Comparison of ENCODE assay signal across 20 mouse cellular contexts in genomic region chr16:18070798-18071197, GRCm38 (mm10). TPM values are rescaled to one million over a fixed set of nuclear protein-coding genes. Genes with fewer than 3 reads are reported as not detected.
DNase-seq lines count a peak whose midpoint lies in the region; ATAC-seq and TF ChIP-seq lines count a peak whose summit lies in the region.
"Had no signal": no experiment of that assay in that cellular context is flagged by ENCODE, and none has a peak within 500 bp of the region (broad histone marks: within the 10 kb centered on the region; RNA-seq: fewer than 3 reads in every experiment).

No protein-coding gene starts in this region.

- peak overlapping the region; percentile 6; the same call in 1 of the 2 replicates for H3K9ac ChIP-seq in neural tube, embryonic 13.5 days
- H3K9ac ChIP-seq: forebrain, embryonic 15.5 days had no signal

- H3K4me1 ChIP-seq in kidney, adult 2 months (ENCODE audit: control insufficient read depth, insufficient read depth, low read length) = peaks cover 16% of the 10 kb centered on the region
- peaks cover 33% of the 10 kb centered on the region for H3K4me1 ChIP-seq in neural tube, embryonic 13.5 days (replicated peaks)

- H3K4me3 ChIP-seq in kidney, adult 2 months (ENCODE audit: insufficient read depth, low read depth, low read length) = no peak overlapping the region
- H3K4me3 ChIP-seq in neural tube, embryonic 13.5 days = no peak overlapping the region
- H3K4me3 ChIP-seq: embryonic facial prominence, embryonic 10.5 days; forebrain, embryonic 15.5 days; heart, embryonic 10.5 days had no signal

- peak; percentile 90 for DNase-seq in heart, adult 11 months
- DNase-seq in heart, postnatal 14 days = no peak
- DNase-seq in kidney, adult 2 months = peak; percentile 9
- DNase-seq in kidney, postnatal 4 days = no peak
- no peak for DNase-seq in neural tube, embryonic 10.5 days (ENCODE audit: extremely low spot score, low spot score)
- no peak for DNase-seq in left cerebral cortex, postnatal 14 days (ENCODE audit: low spot score in 2 of 2)
- DNase-seq: adrenal gland, postnatal 14 days; cerebellum, adult 18-20 months; cerebellum, adult 9-11 months; gastrocnemius, postnatal 36 days; heart, postnatal 10 days had no signal

- WGBS in kidney, adult 2 months = 87% methylated on average over 5 of the region's 5 CpGs
- 90% methylated on average over 5 of the region's 5 CpGs for WGBS in neural tube, embryonic 13.5 days

- H3K27me3 ChIP-seq in kidney, adult 2 months (replicated peaks; ENCODE audit: control insufficient read depth, insufficient read depth, low read length) = no peaks in the 10 kb centered on the region
- H3K27me3 ChIP-seq in neural tube, embryonic 13.5 days = no peaks in the 10 kb centered on the region
- H3K27me3 ChIP-seq: forebrain, embryonic 15.5 days; Patski had no signal

- H3K4me2 ChIP-seq in neural tube, embryonic 13.5 days = no peak overlapping the region
- H3K4me2 ChIP-seq: forebrain, embryonic 15.5 days had no signal

- H3K9me3 ChIP-seq in neural tube, embryonic 13.5 days = no peaks in the 10 kb centered on the region
- H3K9me3 ChIP-seq: embryonic facial prominence, embryonic 10.5 days; forebrain, embryonic 15.5 days; heart, embryonic 10.5 days had no signal

- H3K27ac ChIP-seq in kidney, adult 2 months (ENCODE audit: insufficient read depth, low read depth, low read length) = no peak overlapping the region
- no peak overlapping the region for H3K27ac ChIP-seq in neural tube, embryonic 13.5 days (replicated peaks)
- H3K27ac ChIP-seq: embryonic facial prominence, embryonic 10.5 days; forebrain, embryonic 15.5 days; heart, embryonic 10.5 days; hindbrain, postnatal 0 days had no signal

- no peak for ATAC-seq in neural tube, embryonic 13.5 days (ENCODE audit: low read depth)
- ATAC-seq: activated CD4-positive, CD25-positive, alpha-beta regulatory T cell, adult 4 months; forebrain, embryonic 15.5 days; hindbrain, postnatal 0 days; Patski had no signal

- no peak for TF ChIP-seq POLR2A in kidney, adult 2 months (IDR thresholded peaks at IDR 0.05; ENCODE audit: low read depth, low read length)

- H3K36me3 ChIP-seq in kidney, adult 2 months (ENCODE audit: control insufficient read depth, insufficient read depth, low read length) = no peaks in the 10 kb centered on the region; the same call in 1 of the 2 replicates
- peaks cover 50% of the 10 kb centered on the region for H3K36me3 ChIP-seq in neural tube, embryonic 13.5 days

- TF ChIP-seq CTCF in kidney, adult 2 months (conservative IDR thresholded peaks at IDR 0.05; ENCODE audit: insufficient read depth, insufficient read length, low read depth, low read length) = no peak

- intact Hi-C loops in heart, postnatal 14 days (cut with DNase I) = no loop called here
- intact Hi-C loops in left cerebral cortex, postnatal 14 days (cut with DNase I) = no loop called here

RNA-seq across cellular contexts. Expression of gene Dgcr6, which starts 18.1 kb away (rescaled TPM):
- total RNA-seq in heart, postnatal 14 days (2021) = 10 to 100 TPM; 46.4 to 48.0 TPM
- polyA plus RNA-seq in kidney, adult 2 months (2012; rRNA removed) = 135 and 142 TPM in 2 replicates
- polyA plus RNA-seq in neural tube, embryonic 13.5 days (2015; fragmentation: Nextera tagmentation; extraction: Ambion mirVana) = 170 and 172 TPM in 2 replicates
- 100 to 1,000 TPM; 103 to 111 TPM for total RNA-seq in left cerebral cortex, postnatal 14 days (2021)

RNA-seq across cellular contexts. Expression of gene Prodh, which starts 19.2 kb away (rescaled TPM):
- 10 to 100 TPM; 24.1 to 32.4 TPM for total RNA-seq in heart, postnatal 14 days (2021)
- polyA plus RNA-seq in kidney, adult 2 months (2012; rRNA removed) = 397 and 415 TPM in 2 replicates
- polyA plus RNA-seq in neural tube, embryonic 13.5 days (2015; fragmentation: Nextera tagmentation; extraction: Ambion mirVana) = 3.2 and 4.7 TPM in 2 replicates
- total RNA-seq in left cerebral cortex, postnatal 14 days (2021) = 10 to 100 TPM; 27.1 to 33.7 TPM

RNA-seq across cellular contexts. Expression of gene Rtn4r, which starts 56.6 kb away (rescaled TPM):
- 10 to 100 TPM; 17.4 to 19.9 TPM for total RNA-seq in heart, postnatal 14 days (2021)
- 18.9 and 26.7 TPM in 2 replicates for polyA plus RNA-seq in kidney, adult 2 months (2012; rRNA removed)
- polyA plus RNA-seq in neural tube, embryonic 13.5 days (2015; fragmentation: Nextera tagmentation; extraction: Ambion mirVana) = 19.6 and 23.9 TPM in 2 replicates
- 100 to 1,000 TPM; 105 to 118 TPM for total RNA-seq in left cerebral cortex, postnatal 14 days (2021)
- total RNA-seq: CH12.LX; hematopoietic stem cell, adult 5-6 weeks had no signal
- polyA plus RNA-seq: activated CD4-positive, CD25-positive, alpha-beta regulatory T cell, adult 4 months had no signal

Comparison
In these comparisons a context has a peak if more than half of its experiments do, and no peak if none do; other contexts are left out.
1. DNase-seq: peak in heart, adult 11 months (single experiment) and kidney, adult 2 months (single experiment); none in heart, postnatal 14 days (0 of 2), kidney, postnatal 4 days (0 of 2), neural tube, embryonic 10.5 days (single experiment) and left cerebral cortex, postnatal 14 days (0 of 2).
2. RNA of gene Rtn4r, which starts 56.6 kb away (total RNA-seq): 105 to 118 TPM in left cerebral cortex, postnatal 14 days; 17.4 to 19.9 TPM in heart, postnatal 14 days; every median in the first group is over 4 times any median in the second.